Mouse (Mus musculus) embryonic facial prominence, embryonic 13.5 days (tissue): ENCODE measurements around the gene Gm13124. TPM values are rescaled to one million over a fixed set of nuclear protein-coding genes. Genes with fewer than 3 reads are reported as not detected.
"Not testable (repeated sequence)": the region's sequence is repeated elsewhere in the genome, so short reads cannot be mapped to it uniquely, and the experiment has no call there.

ENCODE experiments used
- ATAC-seq: fragments of 200-750 bp; cut with Nextera tagmentation; 2 replicates; pipeline ENCODE4 v1.8.0; 2017; ENCODE audit warnings: low read depth; ENCODE audit not compliant: insufficient number of reproducible peaks, insufficient read depth, low FRiP score, low TSS enrichment
- H3K27ac ChIP-seq: fragments of 300-500 bp; sonication (generic); 2 replicates; pipeline ENCODE4 v1.5.1; 2015; ENCODE audit warnings: moderate library complexity, mild to moderate bottlenecking, inconsistent platforms
- H3K27me3 ChIP-seq: fragments of 300-500 bp; sonication (generic); 2 replicates; pipeline ENCODE4 v1.6.1; 2015; ENCODE audit warnings: mild to moderate bottlenecking, inconsistent platforms
- H3K36me3 ChIP-seq: fragments of 300-500 bp; sonication (generic); 2 replicates; pipeline ENCODE4 v1.6.1; 2015; ENCODE audit warnings: mild to moderate bottlenecking, inconsistent platforms
- H3K4me1 ChIP-seq: fragments of 300-500 bp; sonication (generic); 2 replicates; pipeline ENCODE4 v1.6.1; 2015; ENCODE audit warnings: inconsistent platforms
- H3K4me2 ChIP-seq: fragments of 300-500 bp; sonication (generic); 2 replicates; pipeline ENCODE4 v1.6.1; 2015; ENCODE audit warnings: moderate library complexity, mild to moderate bottlenecking, inconsistent platforms
- H3K4me3 ChIP-seq: fragments of 300-500 bp; sonication (generic); 2 replicates; pipeline ENCODE4 v1.5.1; 2015; ENCODE audit warnings: mild to moderate bottlenecking, inconsistent platforms
- H3K9ac ChIP-seq: fragments of 300-500 bp; sonication (generic); 2 replicates; pipeline ENCODE4 v1.6.1; 2015; ENCODE audit warnings: mild to moderate bottlenecking, inconsistent platforms
- H3K9me3 ChIP-seq: fragments of 300-500 bp; sonication (generic); 2 replicates; pipeline ENCODE4 v1.6.1; 2016; ENCODE audit warnings: inconsistent platforms
- WGBS: fragments of 180-500 bp; shearing (Covaris S2); methylation state at CpG from one replicate; pipeline ENCODE4 v1.1.7; 2015; ENCODE audit warnings: mixed read lengths; 5-methylcytosine and 5-hydroxymethylcytosine counted together
- polyA plus RNA-seq: library from polyadenylated mRNA; unstranded; fragments of >200 nt; fragmentation: Nextera tagmentation; extraction: Ambion mirVana; gene quantifications from 2 replicates; pipeline ENCODE4 v1.2.1, GENCODE M21; 2015

The Gm13124 gene
- not detected in 2 replicates for polyA plus RNA-seq

GRCm38 (mm10) chr4:144565034-144565433 is at the start of gene Gm13124:
Gene Gm13124 (minus strand): TSS chr4:144565134.
- no peak within 1 kb of the TSS for H3K27ac ChIP-seq
- H3K4me3 ChIP-seq = no peak within 1 kb of the TSS
- H3K4me2 ChIP-seq = no peak within 1 kb of the TSS
- 0 out of 2 replicates have a peak, but pooled peaks cover 10% of the 10 kb centered on the region for H3K9me3 ChIP-seq
- H3K27me3 ChIP-seq = no peaks in the 10 kb centered on the region
- H3K36me3 ChIP-seq = no peaks in the 10 kb centered on the region
- H3K4me1 ChIP-seq = no peaks in the 10 kb centered on the region
- no peak for ATAC-seq
- WGBS = 88% methylated on average over 1 of the region's 1 CpGs
- no peak within 1 kb of the TSS for H3K9ac ChIP-seq

- no peaks in the 10 kb centered on the region for H3K4me1 ChIP-seq
- H3K27me3 ChIP-seq = no peaks in the 10 kb centered on the region
- no peaks in the 10 kb centered on the region for H3K36me3 ChIP-seq
- no peak overlapping the region for H3K9ac ChIP-seq
- peaks cover 9% of the 10 kb centered on the region for H3K9me3 ChIP-seq
- no peak overlapping the region for H3K4me2 ChIP-seq
- H3K4me3 ChIP-seq = no peak overlapping the region
- WGBS = 67% methylated on average over 1 of the region's 1 CpGs
- H3K27ac ChIP-seq = no peak overlapping the region
- no peak for ATAC-seq
Measured at GRCm38 (mm10) chr4:144614586-144614985, 49.7 kb upstream of the Gm13124 start.

DNA sequence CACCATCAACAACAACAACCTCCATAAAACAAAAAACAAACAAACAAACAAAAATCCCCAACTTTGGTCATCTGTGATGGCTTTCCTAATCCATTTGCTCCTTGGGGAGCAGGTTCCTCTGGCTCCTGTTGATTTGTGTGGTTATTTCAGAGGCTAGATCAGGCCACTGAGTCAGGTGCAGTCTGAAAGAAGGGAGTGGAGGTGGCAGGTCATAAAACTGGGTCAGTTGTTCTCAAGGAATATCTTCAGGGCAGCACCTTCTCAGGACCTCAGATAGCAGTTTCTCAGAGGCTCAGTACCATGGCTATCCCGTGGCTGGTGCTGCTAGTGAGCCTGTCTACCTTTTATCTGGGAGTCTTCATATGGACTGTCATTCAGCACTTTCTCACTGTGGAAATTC is 48.5 kb upstream of the Gm13124 start, which contains the start of gene Aadacl4:
TSS of gene Aadacl4 (plus strand) at position 301 of the 400 bp plus-strand sequence.
- Histone ChIP-seq H3K27me3 (no peaks in the 10 kb centered on the region), H3K36me3 (no peaks in the 10 kb centered on the region), H3K4me2 (no peak within 1 kb of the TSS), H3K9ac (no peak within 1 kb of the TSS), H3K27ac (no peak within 1 kb of the TSS), H3K9me3 (peaks cover 9% of the 10 kb centered on the region), H3K4me3 (no peak within 1 kb of the TSS), H3K4me1 (no peaks in the 10 kb centered on the region)
- ATAC-seq = no peak
- WGBS = 48% methylated on average over 1 of the region's 1 CpGs

DNA sequence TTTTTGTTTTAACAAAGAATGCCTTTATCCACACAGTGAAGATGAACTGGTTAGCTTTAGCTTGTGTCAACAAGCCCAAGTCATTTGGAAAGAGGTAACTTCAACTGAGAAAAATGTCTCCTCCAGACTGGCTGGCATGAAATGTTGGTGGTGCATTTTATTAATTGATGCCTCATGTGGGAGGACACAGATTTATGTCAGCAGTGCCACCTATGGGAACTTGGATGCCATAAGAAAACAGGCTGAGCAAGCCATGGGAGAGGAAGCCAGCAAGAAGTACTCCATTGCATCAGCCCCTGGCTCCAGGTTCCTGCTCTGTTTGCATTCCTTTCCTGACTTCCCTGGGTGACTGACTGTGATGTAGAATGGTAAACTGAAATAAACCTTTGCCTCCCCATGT is 27.9 kb upstream of the Gm13124 start:
- Histone ChIP-seq H3K27me3 (no peaks in the 10 kb centered on the region), H3K27ac (no peak overlapping the region), H3K4me3 (no peak overlapping the region), H3K9ac (no peak overlapping the region), H3K4me1 (no peaks in the 10 kb centered on the region), H3K9me3 (peaks cover 22% of the 10 kb centered on the region), H3K4me2 (no peak overlapping the region), H3K36me3 (no peaks in the 10 kb centered on the region)
- no peak for ATAC-seq

- H3K9ac ChIP-seq, H3K27me3 ChIP-seq, H3K4me3 ChIP-seq, H3K27ac ChIP-seq, H3K4me1 ChIP-seq, ATAC-seq, H3K4me2 ChIP-seq, H3K36me3 ChIP-seq: not testable (repeated sequence)
- H3K9me3 ChIP-seq = peaks cover 15% of the 10 kb centered on the region; the same call in 1 of the 2 replicates
- 85% methylated on average over 12 of the region's 16 CpGs for WGBS
Measured at GRCm38 (mm10) chr4:144586207-144586606, 21.3 kb upstream of the Gm13124 start.

DNA sequence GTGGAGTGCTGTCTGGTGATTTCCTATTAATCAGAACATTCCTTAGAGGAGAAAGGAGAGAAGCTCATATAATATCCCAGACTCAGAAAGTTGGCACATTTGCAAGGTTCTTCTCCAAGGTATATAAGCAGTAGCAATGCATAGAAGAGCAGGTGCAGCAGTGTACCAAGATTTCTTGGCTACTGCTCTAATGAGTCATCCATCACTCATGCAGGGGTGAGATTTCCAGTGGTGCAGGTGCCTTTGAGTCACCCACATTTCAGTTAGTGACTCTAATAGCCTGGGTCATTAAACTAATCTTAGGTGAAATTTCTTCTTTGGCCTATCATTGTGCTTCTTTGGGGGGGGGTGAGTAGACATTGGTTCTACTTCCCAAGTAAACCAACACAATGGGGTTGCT is 2.8 kb upstream of the Gm13124 start:
- H3K27ac ChIP-seq = no peak overlapping the region
- H3K4me3 ChIP-seq = no peak overlapping the region
- 0 out of 2 replicates have a peak, but pooled peaks cover 9% of the 10 kb centered on the region for H3K9me3 ChIP-seq
- no peak overlapping the region for H3K9ac ChIP-seq
- H3K27me3 ChIP-seq = no peaks in the 10 kb centered on the region
- H3K36me3 ChIP-seq = no peaks in the 10 kb centered on the region
- no peak overlapping the region for H3K4me2 ChIP-seq
- no peaks in the 10 kb centered on the region for H3K4me1 ChIP-seq
- ATAC-seq = no peak

GRCm38 (mm10) chr4:144561205-144561604 is 3.7 kb downstream of the Gm13124 start:
- no peak overlapping the region for H3K4me3 ChIP-seq
- peaks cover 13% of the 10 kb centered on the region; the same call in 1 of the 2 replicates for H3K9me3 ChIP-seq
- ATAC-seq = no peak
- H3K27me3 ChIP-seq = no peaks in the 10 kb centered on the region
- 50% methylated on average over 2 of the region's 2 CpGs for WGBS
- no peak overlapping the region for H3K9ac ChIP-seq
- H3K36me3 ChIP-seq = no peaks in the 10 kb centered on the region
- no peak overlapping the region for H3K4me2 ChIP-seq
- no peak overlapping the region for H3K27ac ChIP-seq
- H3K4me1 ChIP-seq = no peaks in the 10 kb centered on the region

DNA sequence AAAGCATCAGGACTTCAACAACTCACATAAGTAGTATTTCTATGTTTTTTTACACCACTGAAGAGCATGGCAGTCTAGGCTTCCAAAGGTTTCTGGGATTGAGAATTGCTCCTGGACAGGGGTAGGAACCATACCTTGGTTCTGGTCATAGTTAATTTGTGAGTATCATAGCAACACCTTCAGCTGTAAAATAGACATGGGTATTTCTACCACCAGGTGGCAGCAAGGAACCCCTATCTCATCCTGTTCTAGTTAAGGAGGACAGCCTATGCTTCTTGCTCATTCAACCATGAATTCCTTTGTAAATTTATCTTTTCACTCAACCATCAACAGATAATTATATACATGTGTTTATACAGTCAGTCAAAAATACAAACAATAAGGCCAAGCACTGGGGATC is 5.1 kb downstream of the Gm13124 start:
- no peaks in the 10 kb centered on the region for H3K4me1 ChIP-seq
- H3K27me3 ChIP-seq = no peaks in the 10 kb centered on the region
- no peak for ATAC-seq
- H3K36me3 ChIP-seq = no peaks in the 10 kb centered on the region
- H3K9me3 ChIP-seq = peaks cover 18% of the 10 kb centered on the region; the same call in 1 of the 2 replicates
- no peak overlapping the region for H3K4me2 ChIP-seq
- H3K27ac ChIP-seq = no peak overlapping the region
- H3K9ac ChIP-seq = no peak overlapping the region
- no peak overlapping the region for H3K4me3 ChIP-seq

GRCm38 (mm10) chr4:144551156-144551555 is 13.8 kb downstream of the Gm13124 start:
- Histone ChIP-seq H3K9me3 (peaks cover 19% of the 10 kb centered on the region), H3K27me3 (no peaks in the 10 kb centered on the region)

DNA sequence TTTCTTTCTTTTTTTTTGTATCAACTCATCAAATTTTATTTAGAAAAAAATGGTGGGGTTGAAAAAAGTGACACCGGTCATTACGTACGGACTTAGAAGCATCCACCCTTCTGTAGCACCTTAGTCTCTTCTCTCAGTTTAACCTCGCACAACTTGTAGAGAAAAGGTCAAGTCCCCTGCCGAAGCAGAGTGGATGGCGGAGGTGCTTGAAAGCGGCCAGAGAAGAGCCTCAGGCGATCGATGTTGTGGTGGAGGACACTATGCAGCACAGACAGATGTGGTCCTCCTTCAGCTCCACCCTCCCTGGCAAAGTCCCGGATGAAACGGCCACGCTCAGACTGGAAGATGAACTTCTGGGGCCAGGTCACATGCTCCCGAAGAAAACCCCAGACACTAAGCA is 19.6 kb downstream of the Gm13124 start:
- ATAC-seq, H3K4me3 ChIP-seq, H3K36me3 ChIP-seq, H3K9ac ChIP-seq, H3K4me1 ChIP-seq, H3K27me3 ChIP-seq, H3K27ac ChIP-seq, H3K4me2 ChIP-seq: not testable (repeated sequence)
- peaks cover 28% of the 10 kb centered on the region for H3K9me3 ChIP-seq
- WGBS = 90% methylated on average over 13 of the region's 13 CpGs

More at GRCm38 (mm10) chr4:144551156-144551555, 13.8 kb downstream of the Gm13124 start:
- no peak overlapping the region for H3K4me3 ChIP-seq
- H3K36me3 ChIP-seq = no peaks in the 10 kb centered on the region
- no peaks in the 10 kb centered on the region for H3K4me1 ChIP-seq
- no peak overlapping the region for H3K27ac ChIP-seq
- H3K9ac ChIP-seq = no peak overlapping the region
- H3K4me2 ChIP-seq = no peak overlapping the region
- no peak for ATAC-seq

GRCm38 (mm10) chr4:144544689-144545088 is 20.2 kb downstream of the Gm13124 start:
- 74% methylated on average over 1 of the region's 1 CpGs for WGBS
- Histone ChIP-seq H3K27ac (no peak overlapping the region), H3K9ac (no peak overlapping the region), H3K27me3 (no peaks in the 10 kb centered on the region), H3K4me3 (no peak overlapping the region), H3K4me1 (no peaks in the 10 kb centered on the region), H3K9me3 (peaks cover 28% of the 10 kb centered on the region), H3K4me2 (no peak overlapping the region), H3K36me3 (no peaks in the 10 kb centered on the region)
- ATAC-seq = no peak

DNA sequence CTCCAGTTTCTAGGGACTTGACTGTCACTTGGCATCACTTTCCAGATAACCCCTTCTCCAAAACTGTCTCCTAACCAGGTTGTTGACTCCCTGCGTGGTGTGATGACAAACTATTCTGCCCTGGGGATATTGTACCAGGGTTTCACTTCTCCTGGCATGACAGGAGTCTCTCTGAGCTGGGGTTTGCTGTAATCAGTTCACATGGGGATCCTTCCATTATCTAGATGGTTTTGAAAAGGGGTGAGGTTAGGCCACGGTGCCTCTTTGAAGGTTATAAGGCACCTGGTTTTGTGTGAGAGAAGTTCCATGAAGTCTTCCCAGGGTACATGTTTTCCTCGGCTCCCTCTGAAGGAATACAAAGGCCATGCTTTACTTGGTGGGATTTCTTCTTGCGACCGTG is 45.4 kb downstream of the Gm13124 start, which contains the start of gene 9430007A20Rik:
TSS of gene 9430007A20Rik (plus strand) at position 301 of the 400 bp plus-strand sequence.
- no peak within 1 kb of the TSS for H3K4me3 ChIP-seq
- H3K27me3 ChIP-seq = no peaks in the 10 kb centered on the region
- no peak within 1 kb of the TSS for H3K9ac ChIP-seq
- no peak for ATAC-seq
- H3K36me3 ChIP-seq = no peaks in the 10 kb centered on the region
- 78% methylated on average over 5 of the region's 5 CpGs for WGBS
- peaks cover 15% of the 10 kb centered on the region; the same call in 1 of the 2 replicates for H3K9me3 ChIP-seq
- H3K4me2 ChIP-seq = no peak within 1 kb of the TSS
- H3K4me1 ChIP-seq = no peaks in the 10 kb centered on the region
- H3K27ac ChIP-seq = no peak within 1 kb of the TSS
